Mouse (Mus musculus): ENCODE measurements around the gene Ltbp2. TPM values are rescaled to one million over a fixed set of nuclear protein-coding genes. Genes with fewer than 3 reads are reported as not detected.

Gene Ltbp2
- polyA plus RNA-seq (2015; fragmentation: Nextera tagmentation; extraction: Ambion mirVana) = 18.6 and 19.8 TPM in 2 replicates

DNA sequence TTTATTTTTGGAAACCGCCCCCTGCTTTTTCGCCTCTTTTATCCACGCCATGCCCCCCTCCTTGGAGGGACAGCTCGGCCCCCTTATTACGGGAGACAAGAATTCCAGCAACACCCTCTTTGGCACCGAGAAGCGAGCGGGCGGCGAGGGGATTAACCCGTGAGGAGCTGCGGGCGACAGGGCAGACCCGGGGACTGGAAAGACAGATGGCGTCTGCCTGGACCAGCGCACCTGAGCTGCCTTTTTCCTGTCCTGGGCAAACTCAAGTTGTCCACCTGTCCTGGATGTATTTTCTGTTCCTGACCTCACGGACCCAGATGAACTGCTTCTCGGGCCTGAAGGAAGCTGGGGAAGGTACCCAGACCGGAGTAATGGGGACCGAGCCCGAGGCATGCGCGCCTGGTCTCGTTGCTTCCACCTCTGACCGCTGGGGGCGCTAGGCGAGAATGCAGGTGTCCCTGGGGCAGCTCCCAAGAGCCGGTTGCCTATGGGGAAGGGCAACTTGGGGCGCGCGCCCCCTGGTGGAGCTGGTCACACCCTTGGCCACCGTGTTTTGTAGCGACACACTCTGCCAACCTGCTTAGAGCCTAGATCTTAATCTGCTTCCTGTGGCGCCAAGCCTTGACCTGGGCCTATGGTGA is at the start of gene Ltbp2:
Ltbp2 (minus strand) TSS at position 52 of the 641 bp plus-strand sequence.
- peak within 1 kb of the TSS; percentile 71 for H3K9ac ChIP-seq (ENCODE audit: low read length)
- H3K4me2 ChIP-seq (ENCODE audit: low read depth, low read length) = peak within 1 kb of the TSS; percentile 56
- peaks cover 10% of the 10 kb centered on the region for H3K4me1 ChIP-seq (replicated peaks; ENCODE audit: control insufficient read depth, insufficient read depth, low read length)
- peak; percentile 58 for ATAC-seq (ENCODE audit: low read depth)
- H3K4me3 ChIP-seq (ENCODE audit: low read length) = peak within 1 kb of the TSS; percentile 54
- WGBS = 3% methylated on average over 34 of the region's 34 CpGs
- no peaks in the 10 kb centered on the region for H3K9me3 ChIP-seq (ENCODE audit: control insufficient read depth, low read length)
- peaks cover 36% of the 10 kb centered on the region for H3K27me3 ChIP-seq (ENCODE audit: control insufficient read depth, insufficient read depth, low read depth, low read length)
- peak within 1 kb of the TSS; percentile 12; the same call in 1 of the 2 replicates for H3K27ac ChIP-seq (ENCODE audit: low read length)
- no peaks in the 10 kb centered on the region for H3K36me3 ChIP-seq (ENCODE audit: control insufficient read depth, insufficient read depth, low read length)

DNA sequence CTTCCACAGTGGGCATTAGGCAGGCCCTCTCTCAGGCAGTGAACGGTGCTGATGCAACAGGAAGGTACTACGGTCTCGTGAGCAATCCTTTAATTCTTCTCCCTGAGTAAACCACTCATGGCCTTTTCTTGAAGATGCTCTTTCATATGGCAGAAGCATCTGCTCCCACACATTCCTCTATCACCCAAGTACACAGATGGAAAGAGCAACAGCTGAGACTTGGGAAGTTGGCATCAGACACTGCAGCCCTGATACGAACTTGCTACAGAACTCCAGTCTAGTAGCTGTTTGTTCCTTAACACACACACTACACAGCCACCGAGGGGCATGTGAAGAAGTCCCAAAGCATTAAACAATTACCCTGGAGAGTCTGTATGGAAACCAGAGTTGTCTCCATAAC is 48.0 kb upstream of the Ltbp2 start:
- peaks cover 24% of the 10 kb centered on the region for H3K36me3 ChIP-seq (ENCODE audit: control insufficient read depth, insufficient read depth, low read length)
- ATAC-seq (ENCODE audit: low read depth) = no peak
- no peak overlapping the region for H3K4me3 ChIP-seq (ENCODE audit: low read length)
- H3K9me3 ChIP-seq (ENCODE audit: control insufficient read depth, low read length) = no peaks in the 10 kb centered on the region
- H3K27ac ChIP-seq (ENCODE audit: low read length) = no peak overlapping the region
- no peaks in the 10 kb centered on the region for H3K27me3 ChIP-seq (ENCODE audit: control insufficient read depth, insufficient read depth, low read depth, low read length)
- no peak overlapping the region for H3K4me2 ChIP-seq (ENCODE audit: low read depth, low read length)
- H3K9ac ChIP-seq (ENCODE audit: low read length) = no peak overlapping the region
- no peaks in the 10 kb centered on the region for H3K4me1 ChIP-seq (replicated peaks; ENCODE audit: control insufficient read depth, insufficient read depth, low read length)
- WGBS = 89% methylated on average over 5 of the region's 5 CpGs

DNA sequence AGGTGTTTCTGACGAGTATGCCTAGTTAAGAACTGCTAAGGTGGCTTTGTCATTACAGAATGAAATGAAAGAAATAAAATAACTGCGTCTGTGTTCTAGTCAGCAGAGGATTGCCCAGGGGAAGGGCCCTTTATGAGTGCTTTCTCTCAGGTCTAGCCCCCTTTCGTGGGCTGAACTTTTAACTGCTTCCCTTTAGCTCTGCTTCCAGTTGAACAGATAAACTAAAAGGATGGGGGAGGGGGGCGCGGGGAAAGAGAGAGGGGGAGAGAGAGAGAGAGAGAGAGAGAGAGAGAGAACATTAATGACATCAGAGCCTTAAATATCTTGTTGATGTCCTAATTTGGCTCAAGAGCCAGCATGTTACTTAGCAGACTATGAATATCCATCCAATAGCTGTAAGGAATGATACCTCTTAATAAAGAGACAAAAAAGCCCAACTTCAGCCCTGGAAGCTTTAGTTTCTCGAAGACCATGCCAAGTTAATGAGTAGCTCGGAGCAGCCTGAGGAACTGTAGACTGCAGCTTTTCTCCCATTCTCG is 45.6 kb upstream of the Ltbp2 start:
- no peak overlapping the region for H3K9ac ChIP-seq (ENCODE audit: low read length)
- no peak for ATAC-seq (ENCODE audit: low read depth)

DNA sequence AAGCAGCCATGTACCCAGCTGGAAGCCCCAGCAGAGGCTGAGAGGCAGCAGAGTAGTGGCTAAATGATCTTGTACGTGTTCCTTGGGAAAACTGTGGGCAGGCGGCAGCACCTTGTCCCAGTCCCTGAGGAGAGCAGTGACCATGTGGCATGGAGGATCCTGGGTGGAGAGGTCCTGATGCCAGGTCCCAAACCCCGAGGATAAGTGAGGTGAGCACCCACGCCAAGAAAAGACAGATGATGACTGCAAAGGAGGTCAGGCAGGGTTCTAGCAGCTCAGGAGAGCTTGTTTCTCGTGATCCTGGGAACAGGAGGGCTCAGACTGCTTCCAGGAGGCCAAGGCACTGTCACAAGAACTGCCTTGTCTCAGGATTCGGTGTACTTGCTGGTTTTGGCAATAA is 42.5 kb upstream of the Ltbp2 start:
- H3K9ac ChIP-seq (ENCODE audit: low read length) = no peak overlapping the region
- ATAC-seq (ENCODE audit: low read depth) = no peak
- H3K27ac ChIP-seq (ENCODE audit: low read length) = no peak overlapping the region
- H3K4me3 ChIP-seq (ENCODE audit: low read length) = no peak overlapping the region
- H3K27me3 ChIP-seq (ENCODE audit: control insufficient read depth, insufficient read depth, low read depth, low read length) = no peaks in the 10 kb centered on the region
- WGBS = 88% methylated on average over 6 of the region's 6 CpGs
- H3K4me2 ChIP-seq (ENCODE audit: low read depth, low read length) = no peak overlapping the region
- no peaks in the 10 kb centered on the region for H3K9me3 ChIP-seq (ENCODE audit: control insufficient read depth, low read length)
- peaks cover 17% of the 10 kb centered on the region for H3K36me3 ChIP-seq (ENCODE audit: control insufficient read depth, insufficient read depth, low read length)
- H3K4me1 ChIP-seq (replicated peaks; ENCODE audit: control insufficient read depth, insufficient read depth, low read length) = peaks cover 12% of the 10 kb centered on the region

More for the DNA sequence above, 45.6 kb upstream of the Ltbp2 start:
- H3K9me3 ChIP-seq (ENCODE audit: control insufficient read depth, low read length) = no peaks in the 10 kb centered on the region
- no peaks in the 10 kb centered on the region; the same call in 1 of the 2 replicates for H3K4me1 ChIP-seq (replicated peaks; ENCODE audit: control insufficient read depth, insufficient read depth, low read length)
- no peaks in the 10 kb centered on the region for H3K27me3 ChIP-seq (ENCODE audit: control insufficient read depth, insufficient read depth, low read depth, low read length)
- 67% methylated on average over 8 of the region's 8 CpGs for WGBS
- no peak overlapping the region for H3K27ac ChIP-seq (ENCODE audit: low read length)
- no peak overlapping the region for H3K4me2 ChIP-seq (ENCODE audit: low read depth, low read length)
- H3K4me3 ChIP-seq (ENCODE audit: low read length) = no peak overlapping the region
- H3K36me3 ChIP-seq (ENCODE audit: control insufficient read depth, insufficient read depth, low read length) = peaks cover 25% of the 10 kb centered on the region

GRCm38 (mm10) chr12:84917799-84918198 is 41.5 kb upstream of the Ltbp2 start:
- Histone ChIP-seq H3K9ac (ENCODE audit: low read length) (no peak overlapping the region), H3K27ac (ENCODE audit: low read length) (no peak overlapping the region), H3K4me1 (replicated peaks; ENCODE audit: control insufficient read depth, insufficient read depth, low read length) (peaks cover 12% of the 10 kb centered on the region), H3K4me2 (ENCODE audit: low read depth, low read length) (no peak overlapping the region), H3K9me3 (ENCODE audit: control insufficient read depth, low read length) (no peaks in the 10 kb centered on the region), H3K4me3 (ENCODE audit: low read length) (no peak overlapping the region), H3K27me3 (ENCODE audit: control insufficient read depth, insufficient read depth, low read depth, low read length) (no peaks in the 10 kb centered on the region), H3K36me3 (ENCODE audit: control insufficient read depth, insufficient read depth, low read length) (peaks cover 12% of the 10 kb centered on the region)
- WGBS = 65% methylated on average over 3 of the region's 3 CpGs
- ATAC-seq (ENCODE audit: low read depth) = no peak

- Histone ChIP-seq H3K4me2 (ENCODE audit: low read depth, low read length) (no peak overlapping the region), H3K9ac (ENCODE audit: low read length) (no peak overlapping the region), H3K27ac (ENCODE audit: low read length) (no peak overlapping the region), H3K36me3 (ENCODE audit: control insufficient read depth, insufficient read depth, low read length) (peaks cover 6% of the 10 kb centered on the region), H3K9me3 (ENCODE audit: control insufficient read depth, low read length) (no peaks in the 10 kb centered on the region), H3K27me3 (ENCODE audit: control insufficient read depth, insufficient read depth, low read depth, low read length) (no peaks in the 10 kb centered on the region), H3K4me3 (ENCODE audit: low read length) (no peak overlapping the region), H3K4me1 (replicated peaks; ENCODE audit: control insufficient read depth, insufficient read depth, low read length) (peaks cover 12% of the 10 kb centered on the region)
- no peak for ATAC-seq (ENCODE audit: low read depth)
- WGBS = 63% methylated on average over 5 of the region's 5 CpGs
Measured at GRCm38 (mm10) chr12:84914959-84915358, 38.6 kb upstream of the Ltbp2 start.

GRCm38 (mm10) chr12:84912652-84913104 is 36.3 kb upstream of the Ltbp2 start:
- peak overlapping the region; percentile 25; the same call in 1 of the 2 replicates for H3K27ac ChIP-seq (ENCODE audit: low read length)
- no peak overlapping the region for H3K4me3 ChIP-seq (ENCODE audit: low read length)
- H3K27me3 ChIP-seq (ENCODE audit: control insufficient read depth, insufficient read depth, low read depth, low read length) = no peaks in the 10 kb centered on the region
- ATAC-seq (ENCODE audit: low read depth) = peak; percentile 18; the same call in 1 of the 2 replicates
- peaks cover 22% of the 10 kb centered on the region for H3K4me1 ChIP-seq (replicated peaks; ENCODE audit: control insufficient read depth, insufficient read depth, low read length)
- H3K36me3 ChIP-seq (ENCODE audit: control insufficient read depth, insufficient read depth, low read length) = no peaks in the 10 kb centered on the region
- no peaks in the 10 kb centered on the region for H3K9me3 ChIP-seq (ENCODE audit: control insufficient read depth, low read length)
- 66% methylated on average over 4 of the region's 4 CpGs for WGBS
- H3K4me2 ChIP-seq (ENCODE audit: low read depth, low read length) = no peak overlapping the region
- no peak overlapping the region for H3K9ac ChIP-seq (ENCODE audit: low read length)

DNA sequence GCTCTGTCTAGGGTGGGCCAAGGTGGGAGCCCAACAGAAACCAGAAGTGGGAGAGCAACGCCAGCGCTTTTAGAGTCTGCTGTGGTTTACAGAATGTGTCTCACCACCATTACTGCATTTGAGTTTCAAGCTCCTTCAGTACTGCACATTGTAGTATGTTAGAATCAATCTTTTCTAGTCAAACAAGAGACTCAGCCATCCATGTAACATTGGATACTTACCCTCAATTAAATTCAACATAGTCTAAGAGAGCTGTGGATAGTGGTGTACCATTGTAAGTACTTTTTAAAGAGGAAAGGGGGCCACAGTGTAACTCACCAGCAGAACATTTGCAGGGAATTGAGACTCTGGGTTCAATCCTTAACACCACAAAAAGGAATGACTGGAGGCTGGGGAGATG is 35.3 kb upstream of the Ltbp2 start:
- H3K4me2 ChIP-seq (ENCODE audit: low read depth, low read length) = no peak overlapping the region
- WGBS = 83% methylated on average over 2 of the region's 2 CpGs
- no peaks in the 10 kb centered on the region for H3K27me3 ChIP-seq (ENCODE audit: control insufficient read depth, insufficient read depth, low read depth, low read length)
- no peak overlapping the region for H3K4me3 ChIP-seq (ENCODE audit: low read length)
- H3K9me3 ChIP-seq (ENCODE audit: control insufficient read depth, low read length) = no peaks in the 10 kb centered on the region
- no peaks in the 10 kb centered on the region for H3K36me3 ChIP-seq (ENCODE audit: control insufficient read depth, insufficient read depth, low read length)
- no peak overlapping the region for H3K27ac ChIP-seq (ENCODE audit: low read length)
- H3K4me1 ChIP-seq (replicated peaks; ENCODE audit: control insufficient read depth, insufficient read depth, low read length) = peaks cover 31% of the 10 kb centered on the region
- H3K9ac ChIP-seq (ENCODE audit: low read length) = no peak overlapping the region
- no peak for ATAC-seq (ENCODE audit: low read depth)

- Histone ChIP-seq H3K9me3 (ENCODE audit: control insufficient read depth, low read length) (no peaks in the 10 kb centered on the region), H3K4me3 (ENCODE audit: low read length) (no peak overlapping the region), H3K4me2 (ENCODE audit: low read depth, low read length) (no peak overlapping the region), H3K4me1 (replicated peaks; ENCODE audit: control insufficient read depth, insufficient read depth, low read length) (peaks cover 18% of the 10 kb centered on the region), H3K9ac (ENCODE audit: low read length) (no peak overlapping the region), H3K27ac (ENCODE audit: low read length) (no peak overlapping the region), H3K36me3 (ENCODE audit: control insufficient read depth, insufficient read depth, low read length) (no peaks in the 10 kb centered on the region), H3K27me3 (ENCODE audit: control insufficient read depth, insufficient read depth, low read depth, low read length) (no peaks in the 10 kb centered on the region)
- no peak for ATAC-seq (ENCODE audit: low read depth)
- WGBS = 88% methylated on average over 4 of the region's 4 CpGs
Measured at GRCm38 (mm10) chr12:84910066-84910465, 33.7 kb upstream of the Ltbp2 start.

All from lung, embryonic 16.5 days (tissue).